Mouse (Mus musculus): ENCODE results near the gene Clstn3.
"Not testable (repeated sequence)": the region's sequence is repeated elsewhere in the genome, so short reads cannot be mapped to it uniquely, and the experiment has no call there.

DNA sequence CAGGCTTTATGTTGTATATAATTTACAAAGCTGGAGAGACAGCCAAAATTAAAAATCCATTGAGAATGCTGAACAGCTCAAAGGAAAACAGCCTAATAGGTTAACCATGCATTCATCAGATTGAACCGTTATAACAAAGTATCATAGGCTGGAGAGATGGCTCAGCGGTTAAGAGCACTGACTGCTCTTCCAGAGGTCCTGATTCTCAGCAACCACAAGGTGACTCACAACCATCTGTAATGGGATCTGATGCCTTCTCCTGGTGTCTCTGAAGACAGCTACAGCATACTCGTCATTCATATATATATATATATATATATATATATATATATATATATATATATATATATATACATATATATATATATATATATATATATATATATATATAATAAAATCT lies 19.2 kb upstream of the Clstn3 start:
- not testable (repeated sequence) for TF ChIP-seq CTCF, EP300 (IDR thresholded peaks at IDR 0.05)

Measured in lung, postnatal 0 days (tissue).